Comparison of ENCODE assay signal across 8 mouse cellular contexts in genomic region chr13:23516822-23517602, GRCm38 (mm10). TPM values are rescaled to one million over a fixed set of nuclear protein-coding genes. Genes with fewer than 3 reads are reported as not detected.
DNase-seq lines count a peak whose midpoint lies in the region; ATAC-seq and TF ChIP-seq lines count a peak whose summit lies in the region.

No protein-coding gene starts in this region.

- H3K36me3 ChIP-seq in testis, adult 2 months (ENCODE audit: control insufficient read depth, insufficient read depth, low read length) = no peaks in the 10 kb centered on the region
- H3K36me3 ChIP-seq in liver, adult 2 months (ENCODE audit: control insufficient read depth, insufficient read depth, low read length) = no peaks in the 10 kb centered on the region
- no peaks in the 10 kb centered on the region for H3K36me3 ChIP-seq in myocyte (ENCODE audit: control insufficient read depth, insufficient read depth)
- no peaks in the 10 kb centered on the region for H3K36me3 ChIP-seq in stomach, embryonic 15.5 days

- H3K27me3 ChIP-seq in testis, adult 2 months (ENCODE audit: control insufficient read depth, insufficient read depth, low read length) = no peaks in the 10 kb centered on the region
- H3K27me3 ChIP-seq in liver, adult 2 months (ENCODE audit: control insufficient read depth, insufficient read depth, low read length) = no peaks in the 10 kb centered on the region
- no peaks in the 10 kb centered on the region for H3K27me3 ChIP-seq in myocyte (ENCODE audit: control insufficient read depth, insufficient read depth, insufficient read length)
- no peaks in the 10 kb centered on the region for H3K27me3 ChIP-seq in stomach, embryonic 15.5 days (replicated peaks)

- peak overlapping the region; percentile 88 for H3K4me2 ChIP-seq in myocyte (ENCODE audit: low read depth)
- H3K4me2 ChIP-seq in stomach, embryonic 15.5 days = peak overlapping the region; percentile 90

- peak overlapping the region; percentile 35 for H3K4me3 ChIP-seq in testis, adult 2 months (ENCODE audit: control insufficient read depth, low read depth, low read length)
- peak overlapping the region; percentile 55 for H3K4me3 ChIP-seq in liver, adult 2 months (ENCODE audit: insufficient read depth, low read depth, low read length)
- H3K4me3 ChIP-seq in myocyte = peak overlapping the region; percentile 29
- H3K4me3 ChIP-seq in stomach, embryonic 15.5 days (replicated peaks) = peak overlapping the region; percentile 58

- peak overlapping the region; percentile 56 for H3K9ac ChIP-seq in liver, adult 2 months (ENCODE audit: low read depth, low read length)
- H3K9ac ChIP-seq in stomach, embryonic 15.5 days = no peak overlapping the region

- under 1% methylated on average over 19 of the region's 19 CpGs for WGBS in liver, adult 2 months
- under 1% methylated on average over 19 of the region's 19 CpGs for WGBS in stomach, embryonic 15.5 days

- TF ChIP-seq POLR2A in testis, adult 2 months (IDR thresholded peaks at IDR 0.05; ENCODE audit: control insufficient read depth, low read depth, low read length) = no peak
- no peak for TF ChIP-seq POLR2A in liver, adult 2 months (IDR thresholded peaks at IDR 0.05; ENCODE audit: extremely low read depth, insufficient read depth, low read length)
- no peak for TF ChIP-seq POLR2A in myocyte (IDR thresholded peaks at IDR 0.05; ENCODE audit: insufficient read length, low read depth)

- DNase-seq in testis, postnatal 14 days (ENCODE audit: low spot score) = no peak
- peak; percentile 91 for DNase-seq in embryo, embryonic 9.5 days (ENCODE audit: extremely low spot score)
- DNase-seq in heart, adult 18-20 months = peak; percentile 72 to 92
- DNase-seq in kidney, adult 11 months = peak; percentile 62
- DNase-seq in liver, adult 2 months (ENCODE audit: extremely low read depth, low read depth, low spot score) = peak; percentile 79

- H3ac ChIP-seq in myocyte (ENCODE audit: control insufficient read depth, insufficient read length) = no peak overlapping the region

- TF ChIP-seq CTCF in testis, adult 2 months (IDR thresholded peaks at IDR 0.05; ENCODE audit: control insufficient read depth, insufficient read depth, insufficient replicate concordance, low read depth, low read length) = no peak
- no peak for TF ChIP-seq CTCF in liver, adult 2 months (IDR thresholded peaks at IDR 0.05; ENCODE audit: low read depth, low read length)

- no peaks in the 10 kb centered on the region for H3K79me2 ChIP-seq in liver, adult 2 months (ENCODE audit: control insufficient read depth, insufficient read depth, low read length)
- H3K79me2 ChIP-seq in myocyte (ENCODE audit: control insufficient read depth, insufficient read depth) = no peaks in the 10 kb centered on the region

- no peak; the same call in 1 of the 2 replicates for ATAC-seq in stomach, embryonic 15.5 days (ENCODE audit: insufficient read depth, low FRiP score, low read depth)

- H3K27ac ChIP-seq in testis, adult 2 months (ENCODE audit: control insufficient read depth, insufficient read depth, low read depth, low read length) = peak overlapping the region; percentile 5; the same call in 1 of the 2 replicates
- peak overlapping the region; percentile 46; the same call in 1 of the 2 replicates for H3K27ac ChIP-seq in liver, adult 2 months (replicated peaks; ENCODE audit: insufficient read depth, low read depth, low read length)
- H3K27ac ChIP-seq in stomach, embryonic 15.5 days = peak overlapping the region; percentile 84

- peaks cover 4% of the 10 kb centered on the region for H3K4me1 ChIP-seq in testis, adult 2 months (ENCODE audit: control insufficient read depth, insufficient read depth, low read length)
- H3K4me1 ChIP-seq in liver, adult 2 months (ENCODE audit: control insufficient read depth, insufficient read depth, low read length) = peaks cover 2% of the 10 kb centered on the region; the same call in 1 of the 2 replicates
- H3K4me1 ChIP-seq in stomach, embryonic 15.5 days = 0 out of 2 replicates have a peak, but pooled peaks cover 2% of the 10 kb centered on the region

- no peaks in the 10 kb centered on the region for H3K9me3 ChIP-seq in stomach, embryonic 15.5 days

TF ChIP-seq in myocyte, 11 proteins besides CTCF, POLR2A, EP300 and RAD21:
- no peak for TF ChIP-seq TCF3 (IDR thresholded peaks at IDR 0.05; ENCODE audit: insufficient read length, low read depth)

RNA-seq across cellular contexts. Expression of gene Hist1h4h, which starts 13.8 kb away (rescaled TPM):
- polyA plus RNA-seq in testis, adult 2 months (2012; rRNA removed) = 13.2 and 17.1 TPM in 2 replicates
- total RNA-seq in heart, adult 18-20 months (2021) = 100 to 1,000 TPM; 225 to 244 TPM
- 706 and 873 TPM in 2 replicates for total RNA-seq in liver, adult 2 months (2014; rRNA removed)
- 8.5 and 26.7 TPM in 2 replicates for polyA plus RNA-seq in liver, adult 2 months (2012; rRNA removed)
- polyA plus RNA-seq in myocyte (2012; fragmentation: generic; extraction: Trizol) = 21.5 TPM
- 6.1 and 7.3 TPM in 2 replicates for polyA plus RNA-seq in stomach, embryonic 15.5 days (2015; fragmentation: Nextera tagmentation; extraction: Ambion mirVana)

RNA-seq across cellular contexts. Expression of gene Hist1h2af, which starts 16.7 kb away (rescaled TPM):
- polyA plus RNA-seq in testis, adult 2 months (2012; rRNA removed) = 4.4 and 4.5 TPM in 2 replicates
- 10 to 100 TPM in 1 of 2 experiments, 1 to 10 TPM in 1; 6.3 to 16.6 TPM for total RNA-seq in heart, adult 18-20 months (2021)
- 9.2 and 13.4 TPM in 2 replicates for total RNA-seq in liver, adult 2 months (2014; rRNA removed)
- 2.1 and 2.9 TPM in 2 replicates for polyA plus RNA-seq in liver, adult 2 months (2012; rRNA removed)
- polyA plus RNA-seq in myocyte (2012; fragmentation: generic; extraction: Trizol) = 24.4 TPM
- polyA plus RNA-seq in stomach, embryonic 15.5 days (2015; fragmentation: Nextera tagmentation; extraction: Ambion mirVana) = 4.1 and 13.0 TPM in 2 replicates

RNA-seq across cellular contexts. Expression of gene Hist1h3g, which starts 18.2 kb away (rescaled TPM):
- 1.3 and 2.7 TPM in 2 replicates for polyA plus RNA-seq in testis, adult 2 months (2012; rRNA removed)
- 1 to 10 TPM; 3.1 TPM for total RNA-seq in heart, adult 18-20 months (2021)
- 5.6 and 12.9 TPM in 2 replicates for total RNA-seq in liver, adult 2 months (2014; rRNA removed)
- 0.26 TPM in 1 of 2 replicates, not detected in the other for polyA plus RNA-seq in liver, adult 2 months (2012; rRNA removed)
- 3.3 TPM for polyA plus RNA-seq in myocyte (2012; fragmentation: generic; extraction: Trizol)
- 6.5 and 7.3 TPM in 2 replicates for polyA plus RNA-seq in stomach, embryonic 15.5 days (2015; fragmentation: Nextera tagmentation; extraction: Ambion mirVana)

RNA-seq across cellular contexts. Expression of gene Hist1h2bh, which starts 26.2 kb away (rescaled TPM):
- 0.07 and 0.13 TPM in 2 replicates for polyA plus RNA-seq in testis, adult 2 months (2012; rRNA removed)
- total RNA-seq in heart, adult 18-20 months (2021) = 1 to 10 TPM; 1.1 to 1.5 TPM
- 1.3 and 1.5 TPM in 2 replicates for total RNA-seq in liver, adult 2 months (2014; rRNA removed)
- polyA plus RNA-seq in liver, adult 2 months (2012; rRNA removed) = 0.07 and 0.09 TPM in 2 replicates
- polyA plus RNA-seq in myocyte (2012; fragmentation: generic; extraction: Trizol) = 1.1 TPM
- polyA plus RNA-seq in stomach, embryonic 15.5 days (2015; fragmentation: Nextera tagmentation; extraction: Ambion mirVana) = 1.0 and 1.5 TPM in 2 replicates

RNA-seq across cellular contexts. Expression of gene Hist1h3f, which starts 26.8 kb away (rescaled TPM):
- polyA plus RNA-seq in testis, adult 2 months (2012; rRNA removed) = 1.3 and 1.4 TPM in 2 replicates
- total RNA-seq in heart, adult 18-20 months (2021) = 1 to 10 TPM; 4.9 to 6.3 TPM
- 11.1 and 14.2 TPM in 2 replicates for total RNA-seq in liver, adult 2 months (2014; rRNA removed)
- polyA plus RNA-seq in liver, adult 2 months (2012; rRNA removed) = 0.29 and 0.30 TPM in 2 replicates
- polyA plus RNA-seq in myocyte (2012; fragmentation: generic; extraction: Trizol) = 0.91 TPM
- 0.83 and 0.94 TPM in 2 replicates for polyA plus RNA-seq in stomach, embryonic 15.5 days (2015; fragmentation: Nextera tagmentation; extraction: Ambion mirVana)

Comparison
In these comparisons a context has a peak if more than half of its experiments do, and no peak if none do; other contexts are left out.
1. H3K27ac ChIP-seq: peak in every context shown above with its lines; median percentile 84 in stomach, embryonic 15.5 days; 46 in liver, adult 2 months; 5 in testis, adult 2 months.